ENCODE assay signal across 16 mouse cellular contexts in genomic region chr17:62077604-62078003, GRCm38 (mm10).
A peak's percentile ranks its signal among the peaks of the same experiment; 100 is the strongest.
DNase-seq lines count a peak whose midpoint lies in the region; ATAC-seq and TF ChIP-seq lines count a peak whose summit lies in the region.
"Had no signal": no experiment of that assay in that cellular context is flagged by ENCODE, and none has a peak within 500 bp of the region (broad histone marks: within the 10 kb centered on the region; RNA-seq: fewer than 3 reads in every experiment).

No protein-coding gene starts in this region.

- DNase-seq in hindbrain, postnatal 0 days (ENCODE audit: low spot score), result peak; percentile 4
- no peak for DNase-seq in hindbrain, embryonic 11.5 days (ENCODE audit: low spot score)
- DNase-seq in layer of hippocampus, postnatal 14 days (ENCODE audit: low spot score in 2 of 2), result peak; percentile 4 to 7
- peak; percentile 8 for DNase-seq in right cerebral cortex, postnatal 14 days
- no peak for DNase-seq in kidney, postnatal 25 days
- no peak for DNase-seq in natural killer cell, adult 2 months (ENCODE audit: low spot score in 2 of 2)
- no peak for DNase-seq in gastrocnemius, postnatal 36 days
- DNase-seq: cerebellum, adult 9-10 months; heart, postnatal 14 days; kidney, postnatal 10 days; retina, postnatal 1 day had no signal

- no peaks in the 10 kb centered on the region for H3K4me1 ChIP-seq in hindbrain, postnatal 0 days (ENCODE audit: insufficient read depth, low read length)
- H3K4me1 ChIP-seq in hindbrain, embryonic 11.5 days (replicated peaks; ENCODE audit: control insufficient read depth, insufficient read depth, low read length), result no peaks in the 10 kb centered on the region
- H3K4me1 ChIP-seq in forebrain, embryonic 13.5 days, result no peaks in the 10 kb centered on the region; the same call in 1 of the 2 replicates
- H3K4me1 ChIP-seq: lung, embryonic 15.5 days; neural tube, embryonic 12.5 days had no signal

- H3K9me3 ChIP-seq in hindbrain, postnatal 0 days (ENCODE audit: low read length), result no peaks in the 10 kb centered on the region
- H3K9me3 ChIP-seq in hindbrain, embryonic 11.5 days (ENCODE audit: control insufficient read depth, low read length), result no peaks in the 10 kb centered on the region
- no peaks in the 10 kb centered on the region for H3K9me3 ChIP-seq in forebrain, embryonic 13.5 days (replicated peaks)
- H3K9me3 ChIP-seq: embryonic facial prominence, embryonic 10.5 days; lung, embryonic 15.5 days; neural tube, embryonic 12.5 days had no signal

- H3K36me3 ChIP-seq in hindbrain, postnatal 0 days (ENCODE audit: insufficient read depth, low read length), result no peaks in the 10 kb centered on the region
- H3K36me3 ChIP-seq in hindbrain, embryonic 11.5 days (ENCODE audit: control insufficient read depth, insufficient read depth, low read length), result no peaks in the 10 kb centered on the region
- no peaks in the 10 kb centered on the region for H3K36me3 ChIP-seq in forebrain, embryonic 13.5 days (ENCODE audit: poor library complexity, severe bottlenecking)
- H3K36me3 ChIP-seq: embryonic facial prominence, embryonic 10.5 days; lung, embryonic 15.5 days; neural tube, embryonic 12.5 days had no signal

- H3K9ac ChIP-seq in hindbrain, postnatal 0 days (replicated peaks; ENCODE audit: low read length), result no peak overlapping the region
- H3K9ac ChIP-seq in hindbrain, embryonic 11.5 days (ENCODE audit: low read depth, low read length), result no peak overlapping the region
- H3K9ac ChIP-seq in forebrain, embryonic 13.5 days, result no peak overlapping the region
- H3K9ac ChIP-seq: lung, embryonic 15.5 days; neural tube, embryonic 12.5 days had no signal

- H3K27ac ChIP-seq in hindbrain, postnatal 0 days, result no peak overlapping the region
- no peak overlapping the region for H3K27ac ChIP-seq in hindbrain, embryonic 11.5 days (ENCODE audit: low read depth, low read length)
- no peak overlapping the region for H3K27ac ChIP-seq in forebrain, embryonic 13.5 days
- H3K27ac ChIP-seq: embryonic facial prominence, embryonic 10.5 days; lung, embryonic 15.5 days; neural tube, embryonic 12.5 days had no signal

- intact Hi-C loops in gastrocnemius, postnatal 36 days (cut with DNase I), result no loop called here

- no peak for TF ChIP-seq CTCF in hindbrain, postnatal 0 days (IDR thresholded peaks at IDR 0.05; ENCODE audit: low read depth)

- WGBS in hindbrain, postnatal 0 days, result 77% methylated on average over 7 of the region's 7 CpGs
- 81% methylated on average over 7 of the region's 7 CpGs for WGBS in hindbrain, embryonic 11.5 days
- WGBS in forebrain, embryonic 13.5 days, result 52% methylated on average over 7 of the region's 7 CpGs

- no peak overlapping the region for H3K4me3 ChIP-seq in hindbrain, postnatal 0 days (ENCODE audit: low read length)
- H3K4me3 ChIP-seq in hindbrain, embryonic 11.5 days (ENCODE audit: low read depth, low read length), result no peak overlapping the region
- no peak overlapping the region for H3K4me3 ChIP-seq in forebrain, embryonic 13.5 days
- H3K4me3 ChIP-seq: embryonic facial prominence, embryonic 10.5 days; lung, embryonic 15.5 days; neural tube, embryonic 12.5 days had no signal

- no peak for ATAC-seq in hindbrain, postnatal 0 days
- no peak for ATAC-seq in hindbrain, embryonic 11.5 days (ENCODE audit: low FRiP score)
- peak; percentile 43; the same call in 1 of the 2 replicates for ATAC-seq in forebrain, embryonic 13.5 days
- ATAC-seq: activated CD4-positive, CD25-positive, alpha-beta regulatory T cell, adult 4 months had no signal

- H3K27me3 ChIP-seq in hindbrain, postnatal 0 days (ENCODE audit: insufficient read depth, low read length), result no peaks in the 10 kb centered on the region
- H3K27me3 ChIP-seq in hindbrain, embryonic 11.5 days (ENCODE audit: control insufficient read depth, insufficient read depth, low read length), result no peaks in the 10 kb centered on the region
- H3K27me3 ChIP-seq in forebrain, embryonic 13.5 days, result no peaks in the 10 kb centered on the region
- H3K27me3 ChIP-seq: lung, embryonic 15.5 days; neural tube, embryonic 12.5 days had no signal

- no peak overlapping the region for H3K4me2 ChIP-seq in hindbrain, postnatal 0 days (ENCODE audit: low read depth, low read length)
- H3K4me2 ChIP-seq in hindbrain, embryonic 11.5 days (replicated peaks; ENCODE audit: low read depth, low read length), result no peak overlapping the region
- H3K4me2 ChIP-seq in forebrain, embryonic 13.5 days, result no peak overlapping the region
- H3K4me2 ChIP-seq: lung, embryonic 15.5 days; neural tube, embryonic 12.5 days had no signal

Comparison
In these comparisons a context has a peak if more than half of its experiments do, and no peak if none do; other contexts are left out.
1. DNase-seq: peak in hindbrain, postnatal 0 days (single experiment), layer of hippocampus, postnatal 14 days (2 of 2) and right cerebral cortex, postnatal 14 days (single experiment); none in hindbrain, embryonic 11.5 days (single experiment), kidney, postnatal 25 days (0 of 2), natural killer cell, adult 2 months (0 of 2) and gastrocnemius, postnatal 36 days (0 of 2).